Mouse (Mus musculus): ENCODE data around the gene Gabbr2.
A peak's percentile ranks its signal among the peaks of the same experiment; 100 is the strongest.

The Gabbr2 gene

DNA sequence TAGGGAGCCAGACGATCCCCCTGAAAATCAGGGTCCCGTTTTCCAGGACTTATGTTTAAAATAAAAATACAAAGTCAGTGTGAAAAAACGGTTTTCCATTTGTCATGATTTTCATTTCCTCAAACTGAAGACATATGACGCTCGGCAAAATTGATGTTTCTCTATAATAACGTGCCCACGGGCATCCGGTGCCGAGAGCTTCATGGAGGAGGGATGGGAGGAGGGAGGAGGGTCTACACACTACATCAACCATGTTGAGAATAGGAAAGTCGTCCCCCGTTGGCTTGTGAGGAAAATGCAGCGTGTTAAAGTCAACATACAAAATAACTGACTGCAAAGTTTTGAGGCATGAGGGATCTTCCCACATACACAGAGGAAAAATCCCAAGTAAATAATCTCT lies 75.7 kb downstream of the Gabbr2 start:
- DNase-seq (ENCODE audit: low spot score): no peak

DNA sequence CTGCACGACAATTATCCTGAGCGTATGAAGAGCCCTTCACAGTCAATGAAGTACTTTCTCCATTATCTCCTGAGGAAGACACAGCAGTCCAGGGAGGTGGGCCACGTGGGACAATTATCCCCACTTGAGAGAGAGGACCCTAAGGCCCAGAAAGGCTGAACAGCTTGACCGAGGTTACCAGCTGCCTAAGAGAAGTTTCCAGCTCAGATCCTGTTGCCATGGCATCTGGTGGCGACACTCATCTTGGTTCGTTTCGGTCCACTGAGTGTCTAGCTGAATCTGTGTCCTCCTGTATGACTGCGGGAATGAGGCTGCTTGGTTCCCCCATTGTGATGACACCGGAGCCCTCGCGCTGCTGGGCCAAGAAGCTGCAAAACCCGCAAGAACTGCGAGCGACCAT lies 76.2 kb downstream of the Gabbr2 start:
- DNase-seq (ENCODE audit: low spot score): no peak

DNA sequence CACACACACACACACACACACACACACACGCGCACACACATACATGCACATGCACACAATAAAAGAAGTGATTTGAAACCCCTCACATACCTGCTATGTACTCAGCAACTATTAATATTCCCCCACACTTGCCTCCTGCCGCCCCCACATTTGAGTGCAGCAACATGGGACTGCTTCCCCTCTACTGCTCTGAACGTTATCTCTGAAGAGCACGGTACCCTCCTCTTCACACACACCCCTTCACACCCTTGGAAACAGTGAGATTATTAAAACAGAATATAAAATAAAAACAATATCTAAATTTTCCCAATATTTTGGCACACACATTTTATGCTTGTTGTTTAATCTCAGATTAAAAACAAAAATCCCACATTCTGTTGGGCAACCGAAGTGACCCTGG lies 77.1 kb downstream of the Gabbr2 start:
- DNase-seq (ENCODE audit: low spot score): no peak

DNA sequence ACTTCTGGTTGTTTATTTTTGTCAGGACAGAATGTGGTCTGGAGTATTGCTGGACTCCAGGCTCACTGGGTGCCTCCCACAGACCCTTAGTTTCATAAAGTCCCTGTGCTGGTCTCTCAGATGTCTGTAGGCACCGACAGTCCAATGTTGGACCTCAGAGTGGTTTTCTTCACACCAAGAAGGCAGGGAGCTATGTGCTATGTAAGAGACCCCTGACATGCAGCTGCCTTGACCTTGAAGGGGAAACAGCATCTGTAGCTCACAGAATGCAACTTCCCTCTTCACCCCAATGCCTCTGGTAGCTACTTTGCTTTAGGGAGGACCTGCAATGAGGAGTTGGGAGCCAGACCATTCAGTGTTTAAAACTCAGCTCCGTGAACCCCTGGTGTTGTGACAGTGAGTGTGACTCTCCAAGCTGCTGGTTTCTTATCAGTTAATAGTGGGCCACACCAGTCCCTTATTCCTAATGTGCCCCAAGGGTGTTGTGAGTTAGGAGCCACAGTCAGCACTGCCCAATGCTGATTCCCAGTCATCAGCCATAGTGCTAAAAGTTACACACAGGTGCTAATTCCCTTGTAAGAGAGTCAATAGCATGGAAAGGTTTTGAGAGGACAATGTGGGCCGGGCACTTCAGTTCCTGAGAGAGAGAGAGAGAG lies 85.5 kb downstream of the Gabbr2 start:
- DNase-seq (ENCODE audit: low spot score): no peak

DNA sequence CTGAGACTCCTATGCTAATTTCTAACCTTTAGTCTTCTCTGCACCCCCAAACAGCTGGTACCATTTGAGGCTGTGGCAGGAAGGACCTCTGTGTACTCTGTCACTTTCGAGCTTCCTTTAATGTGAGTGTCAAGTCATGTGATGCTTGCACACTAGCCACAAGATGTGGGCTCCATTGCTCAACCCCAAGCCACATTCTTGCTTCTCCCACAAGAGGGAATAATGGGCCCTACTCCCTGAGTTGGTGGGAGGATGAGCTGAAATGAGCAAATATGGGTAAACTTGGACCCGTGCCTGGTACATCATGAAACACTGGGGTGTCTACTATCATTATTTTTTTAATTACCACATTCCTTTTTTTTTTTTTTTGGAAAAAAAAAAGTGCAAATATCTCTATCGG lies 86.5 kb downstream of the Gabbr2 start:
- DNase-seq (ENCODE audit: low spot score): no peak

- DNase-seq (ENCODE audit: low spot score): no peak
Measured at GRCm38 (mm10) chr4:46904129-46904528, 87.5 kb downstream of the Gabbr2 start.

GRCm38 (mm10) chr4:46898546-46898945 lies 93.1 kb downstream of the Gabbr2 start:
- DNase-seq (ENCODE audit: low spot score): no peak

DNA sequence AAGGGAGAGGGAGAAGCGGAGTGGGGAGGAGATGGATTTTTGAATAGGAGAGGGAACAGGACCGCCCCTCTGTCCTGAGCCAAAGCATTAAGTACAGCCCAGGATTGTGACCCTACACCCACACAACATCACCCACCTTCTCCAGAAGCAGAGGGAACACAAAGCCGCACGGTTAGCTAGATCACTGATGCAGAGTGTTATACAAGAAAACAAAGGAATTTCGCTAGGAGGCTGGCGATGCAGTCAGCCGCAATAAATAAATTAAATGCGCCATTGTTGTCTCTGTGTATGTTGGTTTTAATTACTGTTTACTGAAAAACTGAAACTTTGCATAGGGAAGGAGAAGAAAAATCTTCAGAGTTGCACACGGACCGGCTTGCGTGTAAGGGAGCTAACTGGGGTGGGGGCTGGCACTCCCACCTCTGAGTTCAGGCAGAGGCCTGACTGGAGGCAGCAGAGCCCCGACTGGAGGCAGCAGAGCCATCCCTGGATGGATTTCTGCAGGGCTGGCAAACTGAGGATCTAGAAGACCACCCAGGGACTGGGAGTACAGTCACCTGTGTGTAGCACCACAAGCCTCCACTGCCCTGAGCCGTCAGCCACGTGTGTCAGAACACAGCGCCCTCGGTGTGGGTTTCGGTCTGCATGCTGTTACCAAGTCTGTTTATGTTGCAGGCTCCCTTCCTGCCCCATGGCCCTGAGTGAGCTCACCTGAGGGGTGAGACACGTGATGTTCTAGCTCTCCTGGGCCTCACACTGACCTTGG lies 93.9 kb downstream of the Gabbr2 start:
- no peak for DNase-seq (ENCODE audit: low spot score)

GRCm38 (mm10) chr4:46894144-46894543 lies 97.5 kb downstream of the Gabbr2 start:
- DNase-seq (ENCODE audit: low spot score): no peak

DNA sequence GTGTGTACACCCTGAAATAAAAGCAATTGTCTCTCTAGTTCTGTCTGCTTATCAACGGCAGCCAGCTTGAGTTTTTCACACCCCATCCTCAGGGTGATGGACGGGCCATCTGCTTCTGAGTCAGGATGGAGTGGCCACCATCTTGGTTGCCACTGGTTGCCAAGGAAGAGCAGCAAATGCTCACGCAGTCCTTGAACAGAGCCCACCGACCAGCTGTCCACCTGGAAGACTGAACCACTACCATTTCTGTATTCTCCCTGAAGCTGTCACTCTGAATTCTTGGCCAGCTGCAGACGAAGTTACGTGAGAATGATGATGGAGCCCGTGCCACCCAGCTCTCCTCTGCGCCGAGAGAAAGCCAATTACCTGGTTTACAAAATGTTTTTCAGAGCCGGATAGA lies 102.5 kb downstream of the Gabbr2 start:
- no peak for DNase-seq (ENCODE audit: low spot score)

- no peak for DNase-seq (ENCODE audit: low spot score)
Measured at GRCm38 (mm10) chr4:46885627-46886383, 105.9 kb downstream of the Gabbr2 start.

- no peak for DNase-seq (ENCODE audit: low spot score)
Measured at GRCm38 (mm10) chr4:46884132-46884531, 107.5 kb downstream of the Gabbr2 start.

DNA sequence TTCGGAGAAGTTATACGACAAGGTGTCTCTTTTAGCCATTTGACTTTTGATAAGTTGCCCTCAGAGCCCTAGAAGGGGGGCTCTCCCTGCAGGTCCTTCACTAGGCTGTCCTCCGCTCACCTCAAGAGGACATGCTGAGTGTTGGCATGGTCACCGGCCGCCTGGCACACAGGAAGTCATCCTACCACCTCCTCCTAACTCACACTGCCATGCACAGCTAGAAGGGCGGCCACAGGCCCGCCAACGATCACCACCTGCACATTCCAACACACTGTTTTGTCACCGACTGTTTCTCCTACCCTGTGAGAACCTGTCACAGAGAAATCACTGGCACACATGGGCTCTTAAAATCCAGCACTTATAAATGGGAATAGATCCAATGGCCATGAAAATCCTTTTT lies 108.1 kb downstream of the Gabbr2 start:
- no peak for DNase-seq (ENCODE audit: low spot score)

DNA sequence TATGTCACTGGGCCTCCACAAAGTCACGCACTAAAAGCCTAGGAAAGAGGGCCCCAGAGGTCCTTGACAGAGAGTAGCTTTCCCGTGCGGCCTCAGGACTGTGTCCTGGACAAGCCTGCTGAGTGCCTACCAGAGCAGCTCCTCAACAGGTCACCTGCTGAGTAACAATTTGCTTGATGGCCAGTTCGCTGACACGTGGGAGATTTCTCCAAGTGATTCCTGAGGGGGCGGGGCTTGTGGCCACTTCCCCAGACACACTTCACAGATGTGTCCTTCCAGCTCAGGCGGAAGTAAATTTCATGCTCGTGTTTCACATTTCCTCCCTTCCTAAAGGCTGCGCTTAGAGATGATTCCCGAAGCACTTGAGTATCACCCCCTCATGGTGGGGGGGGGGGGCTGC lies 108.6 kb downstream of the Gabbr2 start:
- no peak for DNase-seq (ENCODE audit: low spot score)

- DNase-seq (ENCODE audit: low spot score): no peak
Measured at GRCm38 (mm10) chr4:46881271-46881670, 110.4 kb downstream of the Gabbr2 start.

GRCm38 (mm10) chr4:46879943-46880342 lies 111.7 kb downstream of the Gabbr2 start:
- no peak for DNase-seq (ENCODE audit: low spot score)

GRCm38 (mm10) chr4:46872750-46873149 lies 118.9 kb downstream of the Gabbr2 start:
- no peak for DNase-seq (ENCODE audit: low spot score)

GRCm38 (mm10) chr4:46870157-46870556 lies 121.5 kb downstream of the Gabbr2 start:
- DNase-seq (ENCODE audit: low spot score): no peak

DNA sequence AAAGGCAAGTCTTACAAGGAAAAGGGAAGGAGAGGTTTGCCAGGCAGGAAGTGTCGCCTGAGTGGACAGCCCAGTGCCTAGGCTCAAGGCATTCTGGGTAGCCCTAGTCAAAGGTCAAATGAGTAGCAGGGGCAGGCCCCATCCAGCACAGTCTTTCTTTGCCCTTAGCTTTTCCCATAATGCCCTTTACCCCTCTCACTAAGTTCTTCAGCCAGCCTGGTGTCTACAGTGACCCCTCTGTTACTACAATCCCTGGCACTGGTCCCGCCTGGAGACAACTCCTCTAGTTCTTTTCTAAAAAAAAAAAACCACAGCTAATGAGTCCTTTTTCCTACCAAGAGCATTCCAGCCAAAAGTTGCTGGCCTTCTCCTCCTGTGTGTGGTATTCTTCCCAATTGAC lies 122.3 kb downstream of the Gabbr2 start:
- peak; percentile 55 for DNase-seq (ENCODE audit: low spot score)

DNA sequence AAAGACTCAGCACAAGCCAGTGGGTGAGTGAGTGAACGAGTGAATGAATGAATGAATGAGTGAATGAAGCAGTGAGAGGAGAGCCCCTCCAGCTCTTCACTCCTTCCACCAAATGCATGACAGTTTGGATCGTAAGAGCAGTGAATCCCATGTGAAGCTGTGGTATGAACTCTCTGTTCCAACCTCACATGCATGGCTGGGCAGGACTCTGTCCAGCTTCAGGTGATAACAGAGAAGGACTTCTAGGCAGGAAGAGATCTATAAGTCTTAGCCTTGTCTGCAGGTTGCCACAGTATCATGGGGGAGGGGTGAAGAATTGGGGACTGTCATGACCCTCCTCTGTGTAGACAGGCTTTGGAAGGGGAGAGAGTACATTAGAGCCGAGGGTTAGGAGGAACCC lies 122.8 kb downstream of the Gabbr2 start:
- DNase-seq (ENCODE audit: low spot score): no peak

DNA sequence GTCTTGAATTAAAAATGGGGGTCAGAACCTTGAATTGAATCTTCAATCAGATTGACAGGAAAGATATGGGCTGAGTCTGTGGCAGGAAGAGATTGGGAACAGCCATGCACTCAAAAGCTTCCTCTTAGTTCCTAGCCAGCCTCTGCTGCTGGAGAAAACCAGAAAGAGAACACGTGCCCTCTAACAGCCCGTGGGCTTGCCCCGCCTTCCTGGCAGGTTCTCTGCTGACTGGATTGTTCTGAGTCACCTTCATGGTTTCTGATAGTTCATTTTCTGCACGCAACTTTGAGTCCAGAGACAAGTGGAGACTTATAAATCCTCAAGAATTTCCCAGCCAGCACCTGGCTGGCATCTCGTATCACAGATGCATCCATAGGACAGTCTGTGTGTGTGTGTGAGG lies 123.5 kb downstream of the Gabbr2 start:
- no peak for DNase-seq (ENCODE audit: low spot score)

DNA sequence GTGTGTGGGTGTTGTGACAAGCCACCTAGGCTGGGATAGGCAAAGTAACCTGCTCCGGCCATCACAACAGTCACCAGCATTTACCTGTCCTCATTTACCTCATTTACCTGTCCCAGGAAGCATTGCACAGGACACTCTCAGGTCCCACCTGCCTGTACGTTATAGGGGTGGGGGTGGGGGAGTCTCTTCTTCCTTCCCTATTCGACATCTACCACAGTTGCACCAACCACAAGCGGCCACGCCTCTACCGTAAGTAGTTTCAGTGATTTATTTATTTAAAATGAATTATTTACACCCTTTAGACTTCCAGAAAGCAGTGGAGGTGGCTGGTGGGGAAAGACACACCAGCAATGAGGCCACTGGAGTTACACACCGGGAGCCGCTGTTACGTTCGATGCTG lies 123.9 kb downstream of the Gabbr2 start:
- DNase-seq (ENCODE audit: low spot score): no peak

DNA sequence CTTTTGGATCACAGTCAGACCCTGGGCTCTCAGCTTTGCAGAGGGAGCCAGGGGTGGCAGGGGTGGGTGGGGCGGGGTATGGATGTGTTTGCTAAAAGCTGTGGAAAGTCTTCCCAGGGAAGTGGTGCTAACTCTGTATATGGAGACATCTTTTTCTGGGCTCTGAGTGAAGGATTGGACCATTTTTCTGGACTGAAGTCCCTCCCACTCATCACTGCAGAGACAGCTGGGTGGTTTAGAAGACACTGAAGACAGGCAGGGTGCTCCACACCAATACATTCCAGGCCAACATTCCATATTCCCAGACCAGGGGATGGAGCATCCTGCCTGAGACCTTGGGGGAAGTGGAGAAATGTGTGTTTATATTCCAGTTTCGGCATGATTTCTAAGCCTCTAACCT lies 125.6 kb downstream of the Gabbr2 start:
- DNase-seq (ENCODE audit: low spot score): no peak

All from testis, postnatal 10 days (tissue).